Mouse (Mus musculus) forebrain, postnatal 0 days (tissue): ENCODE results near the gene Stau1. TPM values are rescaled to one million over a fixed set of nuclear protein-coding genes. Genes with fewer than 3 reads are reported as not detected.
"Not testable (repeated sequence)": the region's sequence is repeated elsewhere in the genome, so short reads cannot be mapped to it uniquely, and the experiment has no call there.

Experiments used
- ATAC-seq: fragments of 200-750 bp; cut with Nextera tagmentation; 2 replicates; pipeline ENCODE4 v1.8.0; 2017; ENCODE audit warnings: mild to moderate bottlenecking, moderate library complexity
- DNase-seq: peaks from one replicate; pipeline ENCODE4 v3.0.0-alpha.2; 2015
- H3K27ac ChIP-seq: fragments of 300-500 bp; sonication (generic); 2 replicates; pipeline ENCODE4 v1.5.1; 2014; ENCODE audit warnings: low read depth, mild to moderate bottlenecking, antibody characterized with exemption, low read length, moderate library complexity, mixed read lengths
- H3K27me3 ChIP-seq: fragments of 300-500 bp; sonication (generic); 2 replicates; pipeline ENCODE4 v1.6.1; 2014; ENCODE audit warnings: mild to moderate bottlenecking, low read length, mixed read lengths; ENCODE audit not compliant: insufficient read depth
- H3K36me3 ChIP-seq: fragments of 300-500 bp; sonication (generic); 2 replicates; pipeline ENCODE4 v1.6.1; 2014; ENCODE audit warnings: mild to moderate bottlenecking, moderate library complexity; ENCODE audit not compliant: insufficient read depth
- H3K4me1 ChIP-seq: fragments of 300-500 bp; sonication (generic); 2 replicates; pipeline ENCODE4 v1.6.1; 2014; ENCODE audit warnings: antibody characterized with exemption; ENCODE audit not compliant: insufficient read depth
- H3K4me2 ChIP-seq: fragments of 300-500 bp; sonication (generic); 2 replicates; pipeline ENCODE4 v1.6.1; 2014; ENCODE audit warnings: low read depth, mild to moderate bottlenecking, moderate library complexity
- H3K4me3 ChIP-seq: fragments of 300-500 bp; sonication (generic); 2 replicates; pipeline ENCODE4 v1.5.1; 2014; ENCODE audit warnings: low read depth, low read length, mixed read lengths
- H3K9ac ChIP-seq: fragments of 300-500 bp; sonication (generic); 2 replicates; pipeline ENCODE4 v1.6.1; 2014; ENCODE audit warnings: mild to moderate bottlenecking
- H3K9me3 ChIP-seq: fragments of 300-500 bp; sonication (generic); 2 replicates; pipeline ENCODE4 v1.6.1; 2016; ENCODE audit warnings: low read length
- CTCF ChIP-seq: sonication (generic); IDR thresholded peaks from 2 replicates; pipeline ENCODE4 v1.5.1; 2016; ENCODE audit warnings: antibody characterized with exemption, control low read depth, low read depth
- WGBS: fragments of 180-500 bp; shearing (Covaris S2); extraction: QIAGEN DNeasy Blood & Tissue Kit; methylation state at CpG from one replicate; pipeline ENCODE4 v1.1.7; 2014; 5-methylcytosine and 5-hydroxymethylcytosine counted together
- polyA plus RNA-seq: library from polyadenylated mRNA; unstranded; fragments of >200 nt; fragmentation: Nextera tagmentation; extraction: Ambion mirVana; gene quantifications from 2 replicates; pipeline ENCODE4 v1.2.1, GENCODE M21; 2015
- total RNA-seq: library from RNA; depleted of rRNA; stranded (reverse); fragments of >200 nt; gene quantifications from 2 replicates; pipeline ENCODE4 v1.2.3, GENCODE M21; 2014

Gene Stau1
- total and polyA plus RNA-seq, 2 experiments from 2014 or later: 39.6 to 97.3 TPM

DNA sequence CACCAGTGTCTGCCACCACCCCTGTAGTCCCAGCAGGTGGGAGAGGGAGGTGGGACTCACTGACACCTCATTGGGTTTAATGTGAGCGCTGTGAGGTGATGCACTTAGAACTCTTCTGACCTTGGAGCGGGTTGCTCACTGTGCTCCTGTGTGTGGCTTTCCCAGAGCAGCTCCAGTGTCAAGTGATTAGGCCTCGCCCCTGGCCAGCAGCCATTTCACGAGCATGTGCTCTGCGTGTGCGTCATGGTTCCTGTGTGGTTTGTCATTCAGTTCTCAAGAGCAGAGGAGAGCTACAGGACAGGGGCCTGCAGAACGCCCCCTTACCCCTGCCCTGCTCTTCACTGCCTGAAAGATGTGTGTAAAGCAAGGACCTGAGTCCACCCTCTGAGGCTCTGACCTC lies 32.5 kb upstream of the Stau1 start:
- H3K4me3 ChIP-seq: no peak overlapping the region

DNA sequence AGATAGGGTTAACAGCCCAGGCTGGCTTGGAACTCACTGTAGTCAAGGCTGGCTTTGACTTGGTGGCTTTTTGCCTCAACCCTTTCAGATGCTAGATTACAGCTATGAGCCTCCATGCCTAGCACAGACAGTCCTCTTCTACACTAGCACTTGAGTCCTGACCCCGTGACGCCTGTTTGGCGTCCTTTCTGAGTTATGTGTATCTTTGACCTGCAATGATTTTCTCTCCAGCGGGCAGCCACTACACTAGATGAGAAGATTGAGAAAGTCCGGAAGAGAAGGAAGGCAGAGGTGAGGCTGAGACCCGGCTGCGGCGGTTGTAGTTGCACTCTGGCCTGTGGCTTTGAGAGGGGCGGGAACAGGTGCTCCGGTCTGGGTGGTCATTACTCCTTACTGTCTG lies 23.3 kb upstream of the Stau1 start:
- no peaks in the 10 kb centered on the region for H3K27me3 ChIP-seq
- 0 out of 2 replicates have a peak, but pooled peaks cover 10% of the 10 kb centered on the region for H3K4me1 ChIP-seq
- H3K36me3 ChIP-seq: peaks cover 56% of the 10 kb centered on the region
- no peak for DNase-seq
- TF ChIP-seq CTCF: no peak
- no peak overlapping the region for H3K27ac ChIP-seq
- H3K4me3 ChIP-seq: no peak overlapping the region
- no peaks in the 10 kb centered on the region for H3K9me3 ChIP-seq
- WGBS: 96% methylated on average over 10 of the region's 10 CpGs
- no peak overlapping the region for H3K4me2 ChIP-seq
- no peak overlapping the region for H3K9ac ChIP-seq
- no peak for ATAC-seq

More for the DNA sequence above, 32.5 kb upstream of the Stau1 start:
- no peak overlapping the region for H3K9ac ChIP-seq
- DNase-seq (no peak), ATAC-seq (no peak)
- WGBS: 91% methylated on average over 7 of the region's 7 CpGs
- no peaks in the 10 kb centered on the region for H3K4me1 ChIP-seq
- no peaks in the 10 kb centered on the region for H3K9me3 ChIP-seq
- no peak for TF ChIP-seq CTCF
- no peak overlapping the region for H3K27ac ChIP-seq
- H3K36me3 ChIP-seq: peaks cover 81% of the 10 kb centered on the region
- no peak overlapping the region for H3K4me2 ChIP-seq
- no peaks in the 10 kb centered on the region for H3K27me3 ChIP-seq

DNA sequence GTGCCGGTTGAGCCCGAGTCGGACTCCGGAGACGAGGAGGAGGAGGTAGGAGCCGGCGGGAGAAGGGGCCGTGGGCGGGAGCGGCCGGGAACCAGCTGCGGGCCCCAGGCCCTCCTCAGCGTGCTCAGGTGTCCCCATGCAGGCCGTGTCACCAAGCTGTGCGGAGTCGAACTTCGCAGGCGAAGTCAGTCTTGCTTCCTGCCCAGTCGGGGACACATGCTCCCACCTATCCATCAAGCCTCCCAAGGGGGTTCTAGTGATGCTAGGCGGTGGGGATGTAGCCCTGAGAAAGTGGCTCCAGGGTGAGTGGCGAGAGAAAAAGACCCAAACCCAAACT lies 19.3 kb upstream of the Stau1 start:
- peak overlapping the region; percentile 85 for H3K4me2 ChIP-seq
- ATAC-seq (peak; percentile 68), DNase-seq (no peak)
- TF ChIP-seq CTCF: no peak
- no peaks in the 10 kb centered on the region for H3K9me3 ChIP-seq
- no peaks in the 10 kb centered on the region for H3K27me3 ChIP-seq
- H3K36me3 ChIP-seq: peaks cover 22% of the 10 kb centered on the region
- peak overlapping the region; percentile 67 for H3K27ac ChIP-seq
- H3K9ac ChIP-seq: peak overlapping the region; percentile 79
- peak overlapping the region; percentile 89 for H3K4me3 ChIP-seq
- H3K4me1 ChIP-seq: 0 out of 2 replicates have a peak, but pooled peaks cover 10% of the 10 kb centered on the region
- under 1% methylated on average over 21 of the region's 21 CpGs for WGBS

DNA sequence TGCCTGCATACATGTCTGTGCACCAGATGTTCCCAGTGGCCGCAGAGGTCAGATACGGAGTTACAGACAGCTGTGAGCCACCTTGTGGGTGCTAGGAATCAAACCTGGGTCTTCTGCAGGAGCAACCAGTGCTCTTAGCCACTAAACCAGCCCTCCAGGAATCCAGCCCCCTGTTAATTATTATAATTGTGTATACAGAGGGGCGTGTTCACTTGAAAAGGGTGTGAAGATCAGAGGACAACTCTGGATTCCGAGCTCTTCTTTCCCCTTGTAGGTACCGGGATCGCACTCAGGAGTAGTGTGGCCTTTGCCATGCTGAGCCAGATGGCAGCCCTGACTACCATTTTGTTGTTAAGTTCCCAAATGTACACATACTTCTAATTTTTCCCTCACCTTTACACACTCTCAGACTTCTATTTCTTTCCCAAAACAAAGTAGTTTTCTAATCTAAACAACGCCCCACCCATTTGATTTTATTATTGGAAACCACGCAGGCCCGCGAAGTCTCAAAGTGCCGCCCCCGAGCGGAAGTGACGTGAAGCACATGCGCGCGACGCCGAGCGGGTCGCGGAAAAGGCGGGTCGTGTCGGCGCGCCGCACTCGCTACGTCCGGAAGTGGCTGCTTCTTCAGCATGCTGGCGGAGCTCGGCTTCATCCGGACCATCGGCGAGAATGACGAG lies 18.7 kb upstream of the Stau1 start, which contains the start of gene Ddx27:
Gene Ddx27 (plus strand): TSS at position 492 of the 680 bp plus-strand sequence.
- Histone ChIP-seq H3K27ac (peak within 1 kb of the TSS; percentile 67), H3K9me3 (no peaks in the 10 kb centered on the region), H3K27me3 (no peaks in the 10 kb centered on the region), H3K9ac (peak within 1 kb of the TSS; percentile 79), H3K36me3 (peaks cover 17% of the 10 kb centered on the region), H3K4me3 (peak within 1 kb of the TSS; percentile 89), H3K4me1 (0 out of 2 replicates have a peak, but pooled peaks cover 10% of the 10 kb centered on the region), H3K4me2 (peak within 1 kb of the TSS; percentile 85)
- ATAC-seq: peak; percentile 98
- 0 out of 2 replicates have a peak, but pooled peaks have one; percentile 26 for TF ChIP-seq CTCF
- 2% methylated on average over 37 of the region's 37 CpGs for WGBS
- DNase-seq: peak; percentile 97

DNA sequence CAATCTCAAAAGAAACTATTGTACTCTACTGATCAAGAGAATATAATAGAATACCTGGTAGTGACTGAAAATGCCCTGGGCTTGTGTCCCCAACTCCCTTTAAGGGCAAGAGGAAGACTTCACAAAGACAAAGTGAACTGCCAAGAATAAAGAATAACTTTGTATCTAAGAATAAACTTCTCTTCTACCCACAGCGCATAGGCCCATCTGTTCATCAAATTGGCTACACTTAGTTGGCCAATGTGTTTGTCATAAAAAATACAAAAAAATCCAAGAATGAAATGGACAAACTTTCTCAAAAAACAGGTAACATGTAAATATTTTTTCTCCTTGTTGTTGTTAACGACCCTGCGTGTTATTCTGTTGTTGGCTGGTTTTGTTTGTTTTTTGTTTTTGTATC lies 14.4 kb upstream of the Stau1 start:
- Histone ChIP-seq H3K9ac (no peak overlapping the region), H3K27ac (no peak overlapping the region), H3K27me3 (no peaks in the 10 kb centered on the region), H3K36me3 (no peaks in the 10 kb centered on the region), H3K9me3 (no peaks in the 10 kb centered on the region), H3K4me1 (0 out of 2 replicates have a peak, but pooled peaks cover 3% of the 10 kb centered on the region), H3K4me2 (no peak overlapping the region), H3K4me3 (no peak overlapping the region)
- DNase-seq (no peak), ATAC-seq (no peak)
- 86% methylated on average over 3 of the region's 3 CpGs for WGBS
- no peak for TF ChIP-seq CTCF

DNA sequence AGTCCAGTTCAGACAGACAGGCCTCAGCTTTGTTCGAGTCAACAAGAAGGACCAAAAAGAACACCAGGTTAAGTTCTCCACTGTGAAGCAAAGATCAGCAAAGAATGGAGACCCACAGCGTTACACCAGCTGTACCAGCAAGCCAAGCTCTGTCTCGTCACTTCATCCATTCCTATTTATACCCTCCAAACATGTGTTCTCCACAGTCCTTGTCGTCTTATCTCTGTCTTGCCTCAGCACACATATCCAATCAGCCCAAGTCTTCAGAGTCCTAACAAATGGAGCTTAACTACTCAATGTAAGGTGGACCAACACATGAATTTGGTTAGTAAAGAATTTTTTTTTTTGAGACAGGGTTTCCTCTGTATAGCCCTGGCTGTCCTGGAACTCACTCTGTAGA lies 13.4 kb upstream of the Stau1 start:
- no peaks in the 10 kb centered on the region for H3K36me3 ChIP-seq
- H3K27ac ChIP-seq: no peak overlapping the region
- no peaks in the 10 kb centered on the region for H3K27me3 ChIP-seq
- 0 out of 2 replicates have a peak, but pooled peaks cover under 1% of the 10 kb centered on the region for H3K4me1 ChIP-seq
- 77% methylated on average over 4 of the region's 4 CpGs for WGBS
- DNase-seq (no peak), ATAC-seq (no peak)
- no peaks in the 10 kb centered on the region for H3K9me3 ChIP-seq
- no peak overlapping the region for H3K4me3 ChIP-seq
- no peak overlapping the region for H3K4me2 ChIP-seq
- TF ChIP-seq CTCF: no peak
- H3K9ac ChIP-seq: no peak overlapping the region

DNA sequence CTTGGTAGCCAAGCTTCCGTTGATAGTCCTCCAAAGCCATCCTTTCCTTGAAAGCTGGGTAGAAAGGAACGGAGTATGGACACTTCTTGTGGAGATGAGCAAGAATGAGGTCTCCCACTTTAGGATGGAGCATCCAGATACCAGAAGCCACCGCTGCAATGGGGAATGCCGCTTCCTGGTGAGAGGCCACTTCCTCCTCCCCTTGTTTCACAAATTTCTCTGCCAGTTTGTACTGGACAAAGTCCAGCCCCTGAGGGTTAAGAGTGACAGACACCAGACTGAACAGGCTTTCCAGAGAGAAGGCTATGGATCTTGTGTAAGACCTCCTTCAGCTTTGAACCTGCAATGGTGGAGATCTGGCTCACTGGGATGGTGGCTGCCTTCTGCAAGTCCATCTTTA lies 11.5 kb upstream of the Stau1 start:
- not testable (repeated sequence) for H3K27me3 ChIP-seq, H3K4me2 ChIP-seq, DNase-seq, H3K4me1 ChIP-seq, H3K4me3 ChIP-seq, ATAC-seq, H3K9me3 ChIP-seq, H3K9ac ChIP-seq, H3K27ac ChIP-seq, H3K36me3 ChIP-seq
- 80% methylated on average over 4 of the region's 4 CpGs for WGBS
